Mouse (Mus musculus): ENCODE results near the gene Cldn9.
A peak's percentile ranks its signal among the peaks of the same experiment; 100 is the strongest.

The Cldn9 gene

DNA sequence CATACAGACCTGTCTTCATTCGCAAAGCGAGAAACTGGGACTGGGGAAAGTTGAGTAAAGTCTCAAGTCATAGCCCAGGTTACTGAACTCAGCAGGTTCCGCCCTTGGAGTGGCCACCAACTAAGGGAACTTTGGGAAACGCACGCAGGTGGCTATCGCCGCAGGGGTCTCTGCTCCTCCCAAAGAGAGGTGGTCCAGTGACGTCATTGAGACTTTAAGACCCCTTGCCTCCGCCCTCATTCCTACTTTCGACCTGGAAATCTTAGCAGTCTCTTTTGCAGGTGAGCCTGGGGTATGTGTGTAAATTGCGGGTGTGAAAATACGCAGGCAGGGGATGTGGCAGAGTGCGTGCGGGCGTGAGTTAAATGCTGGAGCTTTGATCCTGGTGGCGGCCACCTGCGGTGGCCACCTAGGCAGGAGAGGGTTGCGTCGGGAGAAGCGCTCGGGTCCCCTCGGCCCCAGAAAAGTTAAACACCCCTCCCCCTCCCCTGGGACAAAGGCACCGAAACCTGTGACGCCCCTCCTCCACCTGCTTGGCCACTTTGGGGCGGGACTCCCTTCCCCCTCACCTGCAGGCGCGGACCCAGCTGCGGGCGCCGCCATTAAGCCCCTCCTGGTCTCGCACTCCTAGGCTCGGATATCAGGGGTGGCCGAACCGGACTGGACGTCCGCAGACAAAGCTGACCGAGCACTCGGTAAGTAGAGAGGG lies 4.5 kb downstream of the Cldn9 start, which contains the start of gene Cldn6:
Cldn6 (plus strand) TSS at position 123 of the 709 bp plus-strand sequence.
- no peak for DNase-seq

- peak; percentile 76 to 88 for DNase-seq
Observed at GRCm38 (mm10) chr17:23677236-23677679, 6.6 kb downstream of the Cldn9 start, which contains the start of gene Tnfrsf12a. Gene Tnfrsf12a, minus strand, starts transcription at chr17:23677468.

GRCm38 (mm10) chr17:23676473-23677031 lies 7.3 kb downstream of the Cldn9 start:
- DNase-seq, result peak in 1 of 2 experiments; percentile 25

DNA sequence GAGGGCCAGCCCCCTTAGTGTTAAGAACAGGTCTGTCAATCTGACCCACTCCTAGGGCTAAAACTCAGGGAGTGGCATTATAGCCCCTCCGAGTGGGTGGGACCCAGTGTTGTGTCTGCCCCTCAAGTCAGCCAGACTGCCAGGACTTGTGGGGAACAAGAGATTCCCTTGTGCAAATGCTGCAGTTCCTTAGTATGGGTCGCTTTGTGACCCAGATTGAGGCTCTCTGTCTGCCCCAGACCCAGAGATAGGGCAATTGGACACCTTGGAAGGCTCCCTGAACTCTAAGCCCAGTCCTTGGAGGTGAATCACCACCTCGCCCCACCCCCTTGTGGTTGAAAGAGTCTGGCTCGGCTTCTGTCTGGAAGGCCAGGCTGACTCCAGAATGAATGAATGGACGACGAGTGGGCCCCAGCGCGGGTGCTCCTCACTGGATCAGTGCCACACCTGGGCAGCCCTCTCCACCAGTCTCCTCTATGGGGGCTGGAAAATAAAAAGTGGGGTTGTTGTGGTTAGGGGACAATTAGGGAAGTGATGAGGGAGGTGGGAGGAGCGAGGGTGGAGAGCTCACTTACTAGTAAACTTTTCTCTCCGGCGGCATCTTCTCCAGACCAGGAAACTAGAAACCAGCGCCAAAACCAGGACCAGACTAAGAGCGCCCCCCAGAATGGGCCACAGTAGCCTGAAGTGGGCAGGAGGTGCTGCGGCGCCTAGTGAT lies 8.1 kb downstream of the Cldn9 start:
- DNase-seq, result peak in 1 of 2 experiments; percentile 40

- no peak for DNase-seq
Observed at GRCm38 (mm10) chr17:23675127-23675526, 8.7 kb downstream of the Cldn9 start.

- no peak for DNase-seq
Observed at GRCm38 (mm10) chr17:23674271-23674952, 9.4 kb downstream of the Cldn9 start.

DNA sequence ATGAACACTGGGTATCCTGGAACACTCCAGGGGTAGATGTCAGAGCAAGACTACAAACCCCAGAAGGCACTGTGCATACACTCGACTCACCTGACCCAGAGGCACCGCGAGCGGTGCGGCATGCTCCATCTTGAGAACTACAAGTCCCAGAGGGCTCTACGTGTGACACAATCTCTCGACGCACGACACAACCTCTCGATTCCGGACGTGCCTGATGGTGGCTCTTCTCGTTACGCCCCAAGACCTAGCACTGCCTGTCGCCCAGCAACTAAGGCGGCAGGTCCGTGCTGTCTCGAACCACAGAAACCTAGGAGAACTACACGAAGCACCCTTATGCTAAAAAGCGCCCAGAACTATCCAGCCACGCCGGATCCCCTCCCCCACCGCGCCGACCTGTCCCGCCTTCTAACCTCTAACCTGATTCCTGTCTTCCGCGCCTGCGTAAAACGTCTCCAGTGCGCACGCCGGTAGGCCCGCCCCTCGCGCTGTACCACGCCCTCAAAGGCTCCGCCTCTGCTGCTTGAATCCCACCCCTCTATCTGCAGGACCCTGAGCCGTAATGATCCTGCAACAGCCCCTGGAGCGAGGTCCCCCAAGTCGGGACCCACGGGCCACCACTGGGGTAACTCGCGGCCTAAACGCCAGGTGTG lies 10.3 kb downstream of the Cldn9 start, which contains the start of the genes Hcfc1r1 and Thoc6:
Hcfc1r1 (plus strand) TSS at position 173 of the 650 bp plus-strand sequence.
Thoc6 (minus strand) TSS at position 459 of the 650 bp plus-strand sequence.
- DNase-seq, result peak; percentile 86 to 91

GRCm38 (mm10) chr17:23672761-23673160 lies 11.1 kb downstream of the Cldn9 start:
- DNase-seq, result no peak

- DNase-seq, result no peak
Observed at GRCm38 (mm10) chr17:23671519-23671918, 12.3 kb downstream of the Cldn9 start.

GRCm38 (mm10) chr17:23670516-23671074 lies 13.2 kb downstream of the Cldn9 start:
- DNase-seq, result no peak

DNA sequence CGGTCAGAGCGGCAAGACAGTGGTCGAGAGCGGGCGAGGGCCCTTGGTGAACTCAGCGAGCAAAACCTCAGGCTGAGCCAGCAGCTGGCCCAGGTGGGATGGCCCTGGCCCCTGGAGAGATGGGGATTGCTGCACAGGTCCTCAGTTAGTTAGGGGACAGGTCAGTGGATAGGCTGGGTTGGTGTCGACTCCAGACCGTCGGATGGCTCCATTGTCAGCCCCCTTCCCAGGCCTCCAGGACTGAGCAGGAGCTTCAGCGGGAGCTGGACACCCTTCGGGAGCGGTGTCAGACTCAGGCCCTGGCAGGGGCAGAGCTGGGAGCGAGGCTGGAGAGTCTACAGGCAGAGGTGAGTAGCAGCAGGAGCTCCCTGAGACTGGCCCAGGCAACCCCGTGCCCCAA lies 18.3 kb downstream of the Cldn9 start:
- DNase-seq, result no peak

- DNase-seq, result no peak
Observed at GRCm38 (mm10) chr17:23664556-23665021, 19.2 kb downstream of the Cldn9 start.

DNA sequence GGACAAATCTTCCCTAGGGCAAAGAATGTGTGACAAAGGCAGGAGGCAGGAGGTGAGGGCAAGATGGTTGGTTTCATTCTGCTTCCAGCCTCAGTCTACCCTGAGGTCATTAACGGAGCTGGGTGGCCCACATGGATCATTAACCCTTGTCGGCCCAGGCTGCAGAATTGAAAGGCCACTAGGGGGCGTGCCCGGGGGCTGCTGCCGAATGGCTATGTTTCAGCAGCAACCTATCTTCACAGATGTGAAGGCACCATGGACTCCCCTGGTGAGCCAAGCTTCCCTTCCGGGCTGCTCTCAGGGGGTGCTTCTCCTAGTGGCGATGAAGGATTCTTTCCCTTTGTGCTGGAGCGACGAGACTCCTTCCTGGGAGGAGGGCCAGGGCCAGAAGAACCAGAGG lies 22.3 kb downstream of the Cldn9 start:
- peak in 1 of 2 experiments; percentile 33 for DNase-seq

- DNase-seq, result no peak
Observed at GRCm38 (mm10) chr17:23660876-23661200, 23.0 kb downstream of the Cldn9 start.

GRCm38 (mm10) chr17:23660117-23660875 lies 23.5 kb downstream of the Cldn9 start, which contains the start of gene Bicdl2:
Gene Bicdl2, plus strand, starts transcription at chr17:23660506.
- DNase-seq, result peak; percentile 25 to 64

DNA sequence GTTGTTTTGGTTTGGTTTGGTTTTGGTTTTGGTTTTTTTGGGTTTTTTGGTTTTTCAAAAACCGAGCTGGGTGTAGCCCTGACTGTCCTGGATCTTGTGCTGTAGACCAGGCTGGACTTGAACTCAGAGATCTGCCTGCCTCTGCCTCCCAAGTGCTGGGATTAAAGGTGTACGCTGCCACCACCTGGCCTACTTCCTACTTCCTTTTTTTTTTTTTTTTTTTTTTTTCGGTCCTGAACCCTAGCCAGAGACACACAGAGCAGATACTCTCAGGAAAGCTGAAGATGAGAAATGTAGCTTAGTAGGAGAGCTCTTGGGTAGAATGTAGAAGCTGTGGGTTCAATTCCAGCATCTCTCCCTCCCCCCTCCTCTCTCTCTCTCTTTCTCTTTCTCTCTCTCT lies 25.4 kb downstream of the Cldn9 start:
- no peak for DNase-seq

DNA sequence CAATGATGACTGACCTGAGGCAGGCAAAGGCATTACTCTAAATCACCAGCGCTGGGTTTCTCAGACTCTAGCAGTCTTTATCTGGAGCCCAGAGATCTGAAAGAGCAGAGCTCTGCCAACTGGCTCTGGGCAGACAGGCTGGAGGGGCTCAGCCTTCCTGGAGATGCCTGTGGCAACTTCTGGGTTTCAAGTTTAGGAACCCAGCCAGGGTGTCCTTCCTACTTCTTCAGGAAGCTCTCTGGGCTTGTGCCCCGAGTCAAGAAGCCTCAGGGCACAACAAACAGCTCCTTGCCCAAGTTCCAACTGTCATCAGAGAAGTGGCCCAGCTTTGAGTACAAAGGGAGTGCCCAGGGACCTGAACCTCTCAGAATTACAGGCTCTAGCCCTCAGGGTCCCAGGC lies 29.4 kb downstream of the Cldn9 start:
- DNase-seq, result no peak

- no peak for DNase-seq
Observed at GRCm38 (mm10) chr17:23654001-23654400, 29.8 kb downstream of the Cldn9 start.

DNA sequence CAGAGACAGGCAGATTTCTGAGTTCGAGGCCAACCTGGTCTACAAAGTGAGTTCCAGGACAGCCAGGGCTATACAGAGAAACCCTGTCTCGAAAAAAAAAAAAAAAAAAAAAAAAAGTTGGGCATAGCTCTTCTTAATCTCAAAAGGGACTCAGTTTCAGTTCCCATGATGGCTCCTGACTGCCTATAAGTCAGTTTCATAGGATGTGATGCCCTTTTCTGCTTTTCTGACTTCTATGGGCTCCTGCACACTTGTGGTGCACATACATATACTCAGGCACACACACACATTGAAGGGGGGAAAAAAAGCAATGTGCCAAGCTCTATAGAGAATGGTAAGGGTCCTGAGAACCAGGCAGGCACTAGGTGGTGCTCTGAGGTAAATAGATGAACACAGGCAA lies 30.5 kb downstream of the Cldn9 start:
- no peak for DNase-seq

GRCm38 (mm10) chr17:23651363-23651762 lies 32.5 kb downstream of the Cldn9 start:
- DNase-seq, result no peak

DNA sequence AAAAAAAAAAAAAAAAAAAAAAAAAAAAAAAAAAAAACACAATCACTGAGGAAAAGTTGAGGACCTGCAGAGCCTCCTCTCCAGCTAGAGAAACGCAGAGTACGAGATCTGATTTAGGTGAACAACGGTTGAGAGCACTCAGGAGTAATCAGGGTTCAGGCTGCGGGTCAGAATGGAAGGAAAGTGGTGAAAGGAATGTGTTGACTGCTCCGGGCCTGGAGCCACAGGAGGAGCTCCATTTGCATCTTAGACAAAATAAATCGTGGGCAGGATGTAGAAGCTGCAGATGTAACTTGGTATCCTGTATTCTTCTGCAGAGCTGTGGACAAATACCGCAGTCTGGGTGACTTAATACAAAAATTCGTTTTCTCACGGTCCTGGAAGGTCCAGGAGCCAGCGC lies 37.9 kb downstream of the Cldn9 start:
- DNase-seq, result no peak
